Mouse (Mus musculus): ENCODE measurements around the gene Scamp1. TPM values are rescaled to one million over a fixed set of nuclear protein-coding genes. Genes with fewer than 3 reads are reported as not detected.

Scamp1 gene
- polyA plus RNA-seq, 1 experiment from 2014 or later = 29.1 TPM

GRCm38 (mm10) chr13:94177148-94177547, 108.5 kb downstream of the Scamp1 start:
- Histone ChIP-seq H3K4me3 (ENCODE audit: low read length) (no peak overlapping the region), H3K27me3 (replicated peaks; ENCODE audit: control insufficient read depth, insufficient read depth, low read length) (no peaks in the 10 kb centered on the region), H3K9ac (ENCODE audit: low read depth, low read length) (no peak overlapping the region), H3K4me1 (ENCODE audit: control insufficient read depth, insufficient read depth, low read length) (peaks cover 13% of the 10 kb centered on the region), H3K27ac (ENCODE audit: low read length) (no peak overlapping the region), H3K36me3 (ENCODE audit: control insufficient read depth, insufficient read depth, low read length) (no peaks in the 10 kb centered on the region), H3K4me2 (ENCODE audit: low read depth, low read length) (no peak overlapping the region), H3K9me3 (ENCODE audit: control insufficient read depth, low read length) (no peaks in the 10 kb centered on the region)
- WGBS = 61% methylated on average over 7 of the region's 7 CpGs
- no peak for ATAC-seq

- no peak overlapping the region for H3K9ac ChIP-seq (ENCODE audit: low read depth, low read length)
- no peak overlapping the region for H3K4me2 ChIP-seq (ENCODE audit: low read depth, low read length)
- no peaks in the 10 kb centered on the region for H3K36me3 ChIP-seq (ENCODE audit: control insufficient read depth, insufficient read depth, low read length)
- ATAC-seq = no peak
- no peaks in the 10 kb centered on the region for H3K9me3 ChIP-seq (ENCODE audit: control insufficient read depth, low read length)
- H3K27me3 ChIP-seq (replicated peaks; ENCODE audit: control insufficient read depth, insufficient read depth, low read length) = no peaks in the 10 kb centered on the region
- no peak overlapping the region for H3K4me3 ChIP-seq (ENCODE audit: low read length)
- H3K4me1 ChIP-seq (ENCODE audit: control insufficient read depth, insufficient read depth, low read length) = peaks cover 19% of the 10 kb centered on the region
- WGBS = 83% methylated on average over 6 of the region's 6 CpGs
- no peak overlapping the region for H3K27ac ChIP-seq (ENCODE audit: low read length)
Observed at GRCm38 (mm10) chr13:94175379-94176050, 110.1 kb downstream of the Scamp1 start.

GRCm38 (mm10) chr13:94174577-94175279, 110.9 kb downstream of the Scamp1 start:
- Histone ChIP-seq H3K27ac (ENCODE audit: low read length) (no peak overlapping the region), H3K9ac (ENCODE audit: low read depth, low read length) (peak overlapping the region; percentile 63), H3K9me3 (ENCODE audit: control insufficient read depth, low read length) (no peaks in the 10 kb centered on the region), H3K4me3 (ENCODE audit: low read length) (peak overlapping the region; percentile 48), H3K36me3 (ENCODE audit: control insufficient read depth, insufficient read depth, low read length) (no peaks in the 10 kb centered on the region), H3K27me3 (replicated peaks; ENCODE audit: control insufficient read depth, insufficient read depth, low read length) (no peaks in the 10 kb centered on the region), H3K4me1 (ENCODE audit: control insufficient read depth, insufficient read depth, low read length) (peaks cover 19% of the 10 kb centered on the region), H3K4me2 (ENCODE audit: low read depth, low read length) (peak overlapping the region; percentile 97)
- WGBS = 27% methylated on average over 16 of the region's 16 CpGs
- ATAC-seq = no peak

GRCm38 (mm10) chr13:94173633-94174576, 111.8 kb downstream of the Scamp1 start:
- no peaks in the 10 kb centered on the region for H3K9me3 ChIP-seq (ENCODE audit: control insufficient read depth, low read length)
- no peaks in the 10 kb centered on the region for H3K36me3 ChIP-seq (ENCODE audit: control insufficient read depth, insufficient read depth, low read length)
- H3K4me2 ChIP-seq (ENCODE audit: low read depth, low read length) = peak overlapping the region; percentile 97
- ATAC-seq = peak; percentile 34
- peak overlapping the region; percentile 63 for H3K9ac ChIP-seq (ENCODE audit: low read depth, low read length)
- peaks cover 19% of the 10 kb centered on the region for H3K4me1 ChIP-seq (ENCODE audit: control insufficient read depth, insufficient read depth, low read length)
- WGBS = 6% methylated on average over 52 of the region's 55 CpGs
- peak overlapping the region; percentile 48 for H3K4me3 ChIP-seq (ENCODE audit: low read length)
- H3K27me3 ChIP-seq (replicated peaks; ENCODE audit: control insufficient read depth, insufficient read depth, low read length) = no peaks in the 10 kb centered on the region
- no peak overlapping the region for H3K27ac ChIP-seq (ENCODE audit: low read length)

GRCm38 (mm10) chr13:94172533-94173310, 112.9 kb downstream of the Scamp1 start:
- Histone ChIP-seq H3K4me1 (ENCODE audit: control insufficient read depth, insufficient read depth, low read length) (peaks cover 19% of the 10 kb centered on the region), H3K4me2 (ENCODE audit: low read depth, low read length) (no peak overlapping the region), H3K9me3 (ENCODE audit: control insufficient read depth, low read length) (no peaks in the 10 kb centered on the region), H3K9ac (ENCODE audit: low read depth, low read length) (no peak overlapping the region), H3K27ac (ENCODE audit: low read length) (no peak overlapping the region), H3K4me3 (ENCODE audit: low read length) (no peak overlapping the region), H3K27me3 (replicated peaks; ENCODE audit: control insufficient read depth, insufficient read depth, low read length) (no peaks in the 10 kb centered on the region), H3K36me3 (ENCODE audit: control insufficient read depth, insufficient read depth, low read length) (no peaks in the 10 kb centered on the region)
- peak; percentile 23; the same call in 1 of the 2 replicates for ATAC-seq
- 82% methylated on average over 15 of the region's 15 CpGs for WGBS

- Histone ChIP-seq H3K9me3 (ENCODE audit: control insufficient read depth, low read length) (no peaks in the 10 kb centered on the region), H3K4me2 (ENCODE audit: low read depth, low read length) (no peak overlapping the region), H3K9ac (ENCODE audit: low read depth, low read length) (no peak overlapping the region), H3K4me3 (ENCODE audit: low read length) (no peak overlapping the region), H3K4me1 (ENCODE audit: control insufficient read depth, insufficient read depth, low read length) (peaks cover 19% of the 10 kb centered on the region), H3K27ac (ENCODE audit: low read length) (0 out of 2 replicates have a peak overlapping the region, but pooled peaks have one; percentile 17), H3K36me3 (ENCODE audit: control insufficient read depth, insufficient read depth, low read length) (no peaks in the 10 kb centered on the region), H3K27me3 (replicated peaks; ENCODE audit: control insufficient read depth, insufficient read depth, low read length) (no peaks in the 10 kb centered on the region)
- 66% methylated on average over 5 of the region's 5 CpGs for WGBS
- no peak for ATAC-seq
Observed at GRCm38 (mm10) chr13:94171612-94172011, 114.0 kb downstream of the Scamp1 start.

GRCm38 (mm10) chr13:94169325-94169916, 116.2 kb downstream of the Scamp1 start:
- Histone ChIP-seq H3K36me3 (ENCODE audit: control insufficient read depth, insufficient read depth, low read length) (no peaks in the 10 kb centered on the region), H3K27ac (ENCODE audit: low read length) (no peak overlapping the region), H3K4me1 (ENCODE audit: control insufficient read depth, insufficient read depth, low read length) (peaks cover 16% of the 10 kb centered on the region), H3K9ac (ENCODE audit: low read depth, low read length) (no peak overlapping the region), H3K9me3 (ENCODE audit: control insufficient read depth, low read length) (no peaks in the 10 kb centered on the region), H3K4me3 (ENCODE audit: low read length) (no peak overlapping the region), H3K27me3 (replicated peaks; ENCODE audit: control insufficient read depth, insufficient read depth, low read length) (no peaks in the 10 kb centered on the region), H3K4me2 (ENCODE audit: low read depth, low read length) (no peak overlapping the region)
- no peak for ATAC-seq
- WGBS = 78% methylated on average over 6 of the region's 6 CpGs

GRCm38 (mm10) chr13:94168319-94168718, 117.3 kb downstream of the Scamp1 start:
- WGBS = 68% methylated on average over 5 of the region's 5 CpGs
- no peaks in the 10 kb centered on the region for H3K36me3 ChIP-seq (ENCODE audit: control insufficient read depth, insufficient read depth, low read length)
- no peaks in the 10 kb centered on the region for H3K9me3 ChIP-seq (ENCODE audit: control insufficient read depth, low read length)
- H3K27me3 ChIP-seq (replicated peaks; ENCODE audit: control insufficient read depth, insufficient read depth, low read length) = no peaks in the 10 kb centered on the region
- H3K9ac ChIP-seq (ENCODE audit: low read depth, low read length) = no peak overlapping the region
- H3K4me1 ChIP-seq (ENCODE audit: control insufficient read depth, insufficient read depth, low read length) = peaks cover 12% of the 10 kb centered on the region
- no peak for ATAC-seq
- H3K4me3 ChIP-seq (ENCODE audit: low read length) = no peak overlapping the region
- H3K4me2 ChIP-seq (ENCODE audit: low read depth, low read length) = no peak overlapping the region
- no peak overlapping the region for H3K27ac ChIP-seq (ENCODE audit: low read length)

Data from intestine, embryonic 16.5 days (tissue).